Mouse (Mus musculus) gastrocnemius, postnatal 36 days (tissue): Measurements from ENCODE around the gene Ube2u. TPM values are rescaled to one million over a fixed set of nuclear protein-coding genes. Genes with fewer than 3 reads are reported as not detected.
A peak's percentile ranks its signal among the peaks of the same experiment; 100 is the strongest.

ENCODE experiments used
- DNase-seq, 2 experiments: peaks; one replicate each; pipeline ENCODE4 v3.0.0; 2022
- intact Hi-C: fragments of 180-260 bp; cut with DNase I; formaldehyde crosslinking; loops from one replicate; pipeline ENCODE4 v1.15.1; 2025
- total RNA-seq, 2 experiments: library from RNA; stranded (reverse); gene quantifications; 2 replicates each; pipeline ENCODE4 v1.2.3; 2021

The Ube2u gene
- total RNA-seq, 2 experiments from 2014 or later: not detected

- intact Hi-C loops: loop anchor here (2.0 to 10.0 kb wide), 4 partner anchors 123 to 527 kb away; partner anchors contain the start of gene Ror1
- no peak for DNase-seq
Measured at GRCm38 (mm10) chr4:100537898-100538297, 59.2 kb downstream of the Ube2u start.

- no peak for DNase-seq
- intact Hi-C loops: loop anchor here (5.0 to 10.0 kb wide), 3 partner anchors 125 to 512 kb away; partner anchors contain the start of gene Ror1
Measured at GRCm38 (mm10) chr4:100539483-100539882, 60.8 kb downstream of the Ube2u start.

GRCm38 (mm10) chr4:100547905-100548304 is 69.3 kb downstream of the Ube2u start:
- intact Hi-C loops: no loop called here
- no peak for DNase-seq

- no peak for DNase-seq
Measured at GRCm38 (mm10) chr4:100553296-100553695, 74.6 kb downstream of the Ube2u start.

GRCm38 (mm10) chr4:100588236-100589206 is 109.9 kb downstream of the Ube2u start:
- intact Hi-C loops: loop anchor here (2.0 to 5.0 kb wide), 2 partner anchors 399 to 558 kb away; no protein-coding TSS in a partner anchor
- DNase-seq: peak; percentile 47 to 64

More at GRCm38 (mm10) chr4:100553296-100553695, 74.6 kb downstream of the Ube2u start:
- intact Hi-C loops: no loop called here

- no peak for DNase-seq
- intact Hi-C loops: no loop called here
Measured at GRCm38 (mm10) chr4:100595771-100596170, 117.1 kb downstream of the Ube2u start.

GRCm38 (mm10) chr4:100596630-100597029 is 118.0 kb downstream of the Ube2u start:
- intact Hi-C loops: no loop called here
- no peak for DNase-seq

- DNase-seq: no peak
- intact Hi-C loops: no loop called here
Measured at GRCm38 (mm10) chr4:100597049-100597448, 118.4 kb downstream of the Ube2u start.
